Mouse (Mus musculus) cerebellum, adult 2 months (tissue): ENCODE measurements around the gene Cartpt.

Experiments used
- CTCF ChIP-seq: fragments of 200-500 bp; IDR thresholded peaks from 2 replicates; pipeline ENCODE4 v1.5.1; 2011; ENCODE audit warnings: low read depth, mild to moderate bottlenecking, control low read depth, low read length, moderate library complexity, borderline replicate concordance; ENCODE audit not compliant: insufficient read depth
- POLR2A ChIP-seq: fragments of 200-500 bp; IDR thresholded peaks from 2 replicates; pipeline ENCODE4 v1.6.1; 2011; ENCODE audit warnings: low read length, control low read depth, borderline replicate concordance; ENCODE audit not compliant: insufficient read depth

DNA sequence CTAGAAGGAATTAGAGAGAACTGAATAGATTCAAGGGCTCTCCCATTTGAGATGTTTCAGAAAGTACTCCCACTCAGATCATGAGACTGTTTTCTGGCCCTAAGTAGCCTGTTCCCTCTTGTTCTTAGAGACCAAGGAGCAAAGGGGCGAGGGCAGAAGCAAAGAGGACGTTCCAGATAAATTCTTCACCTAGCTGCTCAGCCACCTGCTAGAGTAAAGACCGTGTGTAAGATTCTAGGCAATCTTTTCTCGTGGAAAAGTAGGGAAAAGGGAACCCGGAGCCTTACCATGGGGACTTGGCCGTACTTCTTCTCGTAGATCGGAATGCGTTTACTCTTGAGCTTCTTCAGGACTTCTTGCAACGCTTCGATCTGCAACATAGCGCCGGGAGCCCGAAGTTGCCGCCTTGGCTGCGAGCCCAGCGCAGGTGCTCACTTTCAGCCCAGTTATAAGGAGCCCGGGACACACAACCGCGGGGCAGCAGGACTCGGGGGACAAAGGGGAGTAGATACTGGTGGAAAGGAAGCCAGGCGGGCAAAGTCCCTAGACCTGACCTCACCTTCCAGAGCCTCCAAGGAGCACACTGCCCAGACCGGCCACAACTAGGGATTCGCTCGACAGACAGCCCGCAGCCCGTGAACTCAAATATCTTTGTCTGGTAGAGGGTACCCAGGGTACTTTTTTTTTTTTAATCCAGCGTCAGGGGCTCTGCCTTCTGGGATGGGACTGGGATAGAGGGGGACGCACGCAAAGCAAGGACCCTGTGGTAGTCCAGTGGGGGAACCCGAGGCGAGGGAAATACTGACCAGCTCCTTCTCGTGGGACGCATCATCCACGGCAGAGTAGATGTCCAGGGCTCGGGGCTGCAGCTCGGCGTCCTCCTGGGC is 978 bp downstream of the Cartpt start:
- no peak for TF ChIP-seq POLR2A
- no peak for TF ChIP-seq CTCF
